Mouse (Mus musculus) B cell, adult (primary cell): ENCODE measurements around the gene Pth. TPM values are rescaled to one million over a fixed set of nuclear protein-coding genes. Genes with fewer than 3 reads are reported as not detected.

Experiments used
- total RNA-seq: library from RNA; stranded (reverse); gene quantifications from 4 replicates; pipeline ENCODE4 v1.2.4, GENCODE M21; 2023; ENCODE audit not compliant: inconsistent age

Pth gene
- total RNA-seq: not detected in 4 replicates

GRCm38 (mm10) chr7:113388470-113388869 is at the start of gene Pth:
TSS of gene Pth (minus strand) at chr7:113388570.

GRCm38 (mm10) chr7:113368746-113369619 is 19.4 kb downstream of the Pth start, which contains the start of gene Btbd10:
TSS of gene Btbd10 (minus strand) at chr7:113369392.

Other genes with a start within 250 kb of the Pth start
- gene Arntl, start 181.1 kb downstream of the Pth start, total RNA-seq: 23.9 to 27.9 TPM (median 26.6 TPM) in 4 replicates
- 17.9 to 22.6 TPM (median 20.3 TPM) in 4 replicates for gene Btbd10, start 19.2 kb downstream of the Pth start, total RNA-seq
- 157 to 166 TPM (median 161 TPM) in 4 replicates for gene Far1, start 125.3 kb upstream of the Pth start, total RNA-seq